Mouse (Mus musculus) brain, adult 2 months (tissue): Measurements from ENCODE around the gene P2ry4.
A peak's percentile ranks its signal among the peaks of the same experiment; 100 is the strongest.

Experiments used
- DNase-seq: peaks from one replicate; pipeline ENCODE4 v3.0.0; 2011; ENCODE audit warnings: low read depth, low spot score

Gene P2ry4

DNA sequence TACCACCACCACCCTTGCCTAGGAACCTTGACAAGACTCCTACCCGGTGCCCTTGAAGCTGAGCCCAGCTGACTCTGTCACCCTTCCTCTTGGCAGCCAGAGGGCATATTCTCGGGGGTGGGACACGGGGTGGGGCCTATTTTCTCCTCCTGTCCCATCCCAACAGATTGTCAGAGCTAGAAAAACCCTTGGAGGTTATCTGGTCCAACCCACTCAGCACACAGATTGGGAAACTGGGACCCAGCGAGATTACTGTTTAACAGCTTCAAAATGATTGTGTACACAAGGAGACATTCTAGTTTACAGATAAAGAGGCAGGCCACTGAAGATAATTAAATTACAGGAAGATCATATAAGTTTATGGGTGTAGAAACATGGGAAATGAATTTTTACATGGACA, at the start of gene P2ry4:
Gene P2ry4 (minus strand): TSS at position 79 of the 400 bp plus-strand sequence.
- no peak for DNase-seq

DNA sequence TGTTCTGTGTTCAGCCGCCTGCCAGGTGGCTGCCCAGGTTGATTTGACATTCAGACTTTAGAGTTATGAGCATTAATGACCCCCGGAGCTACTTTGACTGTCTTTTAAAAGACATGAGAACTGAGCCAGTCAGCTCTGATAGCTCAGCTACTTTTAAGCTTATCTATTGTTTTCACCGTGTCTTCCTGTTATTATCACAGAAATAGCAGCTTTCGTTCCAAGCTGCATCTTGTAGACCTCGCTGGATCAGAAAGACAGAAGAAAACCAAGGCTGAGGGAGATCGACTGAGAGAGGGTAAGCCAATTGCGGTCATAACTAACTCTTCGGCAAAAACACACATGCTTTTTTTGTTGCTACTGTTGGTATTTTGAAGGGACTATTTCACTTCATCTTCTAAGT, 43.8 kb upstream of the P2ry4 start:
- no peak for DNase-seq

DNA sequence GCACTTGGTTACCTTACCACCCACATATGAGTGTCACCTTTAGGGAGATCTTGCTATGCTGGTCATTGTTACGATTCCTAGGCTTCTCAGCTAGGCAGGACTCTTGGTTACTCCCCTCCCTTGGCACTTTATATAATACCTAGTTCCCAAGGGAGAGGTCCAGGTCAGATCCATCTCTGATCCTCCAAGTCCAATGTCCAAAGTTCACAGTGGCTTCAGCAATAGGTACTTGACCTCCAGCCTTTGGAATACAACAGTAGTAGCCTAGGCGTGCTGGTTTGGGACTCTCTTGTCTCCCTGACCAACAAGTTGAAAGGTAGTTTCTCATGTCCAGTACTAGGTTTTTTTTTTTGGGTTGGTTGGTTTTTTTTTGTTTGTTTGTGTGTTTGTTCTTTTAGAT, 34.4 kb upstream of the P2ry4 start:
- no peak for DNase-seq

DNA sequence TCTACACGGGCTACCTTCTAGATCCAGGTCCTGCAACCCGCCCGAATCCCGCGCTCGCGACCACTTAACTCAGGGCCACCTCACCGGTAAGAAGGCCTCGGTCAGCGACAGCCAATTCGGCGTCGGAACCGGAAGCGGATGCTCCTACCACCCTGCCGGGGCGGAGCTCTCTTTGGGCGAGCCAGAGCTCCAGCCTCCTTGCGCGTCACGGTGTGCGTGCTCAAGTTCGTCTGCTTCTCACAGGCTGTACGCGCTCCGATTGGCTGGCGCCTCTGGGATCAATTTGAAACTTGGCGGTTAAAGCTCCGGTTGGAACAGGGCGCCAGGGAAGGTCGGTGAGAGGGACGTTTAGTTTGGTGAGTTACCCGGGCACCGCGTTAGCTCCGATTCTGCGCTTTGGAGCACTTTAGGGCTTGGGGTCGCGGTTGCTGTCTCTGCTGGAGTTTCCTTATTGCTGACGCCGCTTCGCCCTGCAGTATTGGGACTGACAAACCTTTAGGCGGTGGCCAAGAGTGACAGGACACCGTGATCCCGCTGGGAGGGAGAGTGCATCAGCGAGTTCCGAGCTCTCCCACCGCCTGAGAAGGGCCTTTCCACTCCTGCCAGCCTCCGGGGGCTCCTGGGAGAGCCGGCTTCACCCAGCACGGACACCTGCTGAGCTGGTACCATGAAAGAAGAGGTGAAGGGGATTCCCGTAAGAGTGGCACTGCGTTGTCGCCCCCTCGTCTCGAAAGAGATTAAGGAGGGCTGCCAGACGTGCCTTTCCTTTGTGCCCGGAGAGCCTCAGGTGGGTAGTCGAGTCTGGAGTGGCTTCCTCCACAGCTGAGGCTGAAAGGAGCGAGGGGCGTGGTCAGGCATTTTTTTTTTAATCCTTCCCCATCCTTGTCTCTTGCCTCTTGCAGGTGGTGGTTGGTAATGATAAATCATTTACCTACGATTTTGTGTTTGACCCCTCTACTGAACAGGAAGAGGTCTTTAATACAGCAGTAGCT, 31.4 kb upstream of the P2ry4 start, which contains the start of gene Pdzd11:
Gene Pdzd11 (minus strand): TSS at position 767 of the 992 bp plus-strand sequence.
- DNase-seq = peak; percentile 98

DNA sequence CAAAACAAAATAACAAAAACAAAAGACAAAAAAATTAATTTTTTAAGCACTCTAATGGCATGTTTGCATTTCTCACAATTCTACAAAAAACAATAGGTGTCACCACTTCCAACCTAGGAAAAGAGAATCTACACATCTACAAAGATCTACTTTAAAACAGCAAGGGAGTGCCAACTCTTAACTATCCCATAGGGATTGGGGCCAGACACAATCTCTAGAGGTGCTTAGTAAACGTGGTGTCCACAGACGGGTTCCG, 30.8 kb upstream of the P2ry4 start, which contains the start of gene Kif4:
Gene Kif4 (plus strand): TSS at position 192 of the 256 bp plus-strand sequence.
- DNase-seq = no peak

DNA sequence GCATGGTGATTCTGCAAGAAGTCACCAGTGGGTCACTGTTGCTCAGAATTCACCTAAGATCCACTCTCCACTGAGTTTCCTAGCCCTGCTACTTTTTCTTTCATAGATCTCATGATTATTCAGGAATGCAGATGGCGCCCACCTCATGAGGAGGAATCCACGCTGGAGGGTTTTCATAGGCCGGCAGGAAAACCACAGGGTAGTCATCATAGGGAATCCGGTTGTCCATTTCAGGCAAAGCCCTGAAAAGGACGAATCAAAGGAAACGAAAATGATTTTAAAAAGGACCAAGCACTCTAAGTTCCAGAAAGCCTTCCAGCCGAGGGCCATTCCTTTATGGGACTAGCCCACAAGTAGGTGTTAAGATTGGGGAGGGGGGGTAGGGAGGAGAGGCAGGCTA, 30.5 kb upstream of the P2ry4 start:
- DNase-seq = peak; percentile 6

DNA sequence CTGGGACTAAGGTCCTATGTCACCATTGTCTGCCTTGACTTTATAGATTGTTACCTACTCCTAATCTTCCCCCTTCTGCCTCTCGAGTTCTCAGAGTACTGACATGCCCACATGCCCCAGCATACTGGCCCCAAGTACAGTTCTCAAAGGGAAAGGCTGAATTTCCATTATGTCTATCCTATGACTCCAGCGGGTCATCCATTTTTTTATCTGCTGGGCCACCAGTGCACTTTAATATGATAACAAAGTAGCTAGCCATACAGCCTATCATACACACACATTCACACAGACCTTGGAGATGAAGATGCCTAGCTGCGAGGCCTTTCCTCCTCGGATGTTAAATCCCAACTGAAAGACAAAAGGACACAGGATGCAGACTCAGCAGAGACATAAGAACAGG, 29.6 kb upstream of the P2ry4 start:
- DNase-seq = no peak

DNA sequence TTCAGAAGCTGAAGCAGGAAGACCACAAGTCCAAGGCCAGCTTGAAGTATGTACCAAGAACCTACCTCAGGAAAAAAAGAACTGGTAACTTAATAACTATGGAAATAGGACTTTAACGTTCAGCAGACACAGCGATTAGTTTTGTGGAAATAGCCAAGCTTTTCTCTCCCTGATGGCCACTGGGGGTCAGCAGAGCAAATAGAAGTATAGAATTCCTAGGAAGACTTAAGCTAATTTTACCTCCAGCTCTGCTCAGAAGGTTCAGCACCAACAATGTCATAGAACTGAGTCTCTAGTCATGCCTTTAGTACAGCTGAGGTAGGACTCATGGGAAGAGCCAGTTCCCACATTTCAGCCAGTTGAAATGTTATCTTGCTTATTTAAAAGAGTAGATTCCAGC, 26.7 kb upstream of the P2ry4 start:
- DNase-seq = peak; percentile 37

DNA sequence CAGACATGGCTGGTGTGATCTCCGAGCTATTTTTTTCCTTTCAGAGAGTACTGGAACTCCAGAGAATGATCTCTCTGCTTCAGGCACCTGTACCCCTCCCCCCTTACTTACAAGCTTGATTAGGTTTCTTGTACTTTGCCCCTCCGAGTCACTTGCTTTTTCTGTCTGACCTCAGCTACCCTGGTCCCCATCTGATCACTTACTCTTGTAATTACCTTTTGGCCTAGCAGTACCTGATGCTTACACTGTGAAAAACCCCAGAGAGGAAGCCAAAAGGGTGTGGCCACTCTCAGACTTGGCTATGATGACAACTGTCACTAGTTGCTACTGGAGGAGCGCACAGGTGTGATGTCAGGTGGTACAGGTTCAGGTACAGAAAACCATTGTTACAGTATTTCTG, 23.8 kb upstream of the P2ry4 start:
- DNase-seq = no peak

DNA sequence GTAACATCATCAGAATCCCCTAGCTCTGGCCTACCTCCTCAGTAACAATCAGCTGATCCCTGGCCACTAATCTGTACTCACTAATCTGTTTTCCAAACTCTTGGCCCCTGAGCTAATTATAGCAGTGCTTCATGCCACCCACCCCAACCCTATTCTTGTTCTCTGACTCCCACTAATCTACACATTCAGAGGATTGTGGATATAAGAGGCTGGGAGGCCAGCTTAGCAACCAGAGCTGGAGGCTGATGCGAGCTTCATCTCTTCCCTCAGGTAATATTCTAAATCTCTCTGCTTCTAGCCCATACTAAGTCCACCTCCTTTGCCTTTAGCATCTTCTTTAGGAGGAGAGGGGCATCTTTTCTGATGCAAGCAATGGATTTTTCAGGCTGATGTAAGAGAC, 10.6 kb upstream of the P2ry4 start, which contains the start of gene Arr3:
Gene Arr3 (plus strand): TSS at position 184 of the 400 bp plus-strand sequence.
- DNase-seq = peak; percentile 46

DNA sequence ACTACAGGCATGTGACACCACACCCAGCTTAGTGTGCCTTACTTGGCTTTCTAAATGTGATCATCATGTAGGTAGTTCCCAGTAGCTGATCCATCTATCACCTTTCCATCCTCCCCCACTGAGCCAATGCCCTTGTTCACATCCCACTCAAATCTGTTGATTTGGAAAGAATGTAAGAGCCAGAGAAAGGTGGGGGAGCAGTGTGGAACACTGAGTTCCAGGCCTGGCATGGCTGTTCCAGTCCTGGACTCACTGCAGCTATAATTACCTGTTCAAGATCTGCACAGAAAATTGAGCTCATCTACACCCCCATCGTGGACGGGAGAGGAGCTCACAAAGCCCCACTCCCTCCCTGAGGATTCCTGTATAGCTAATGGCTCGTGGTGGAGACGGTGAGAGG, 5.1 kb upstream of the P2ry4 start:
- peak; percentile 75 for DNase-seq

DNA sequence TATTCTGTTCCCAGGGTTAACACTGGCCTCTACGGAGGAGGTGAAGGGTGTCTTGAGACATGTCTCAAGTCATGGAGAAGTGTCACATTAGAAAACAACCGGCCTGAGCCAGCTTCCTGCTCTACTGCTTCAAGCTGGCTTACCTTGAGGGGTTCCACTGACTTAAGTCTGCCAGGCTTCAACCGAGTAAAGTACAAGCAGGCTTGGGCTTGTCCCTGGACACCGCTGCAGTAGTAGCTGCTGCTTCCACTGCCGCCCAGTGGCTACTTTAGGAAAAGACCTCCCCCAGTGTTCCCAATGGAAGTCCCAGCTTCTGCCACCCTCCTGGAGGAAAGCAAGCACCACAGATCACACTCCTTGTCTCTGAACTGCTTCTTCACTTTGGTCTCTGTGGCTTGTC, 2.8 kb upstream of the P2ry4 start:
- DNase-seq = peak; percentile 70

DNA sequence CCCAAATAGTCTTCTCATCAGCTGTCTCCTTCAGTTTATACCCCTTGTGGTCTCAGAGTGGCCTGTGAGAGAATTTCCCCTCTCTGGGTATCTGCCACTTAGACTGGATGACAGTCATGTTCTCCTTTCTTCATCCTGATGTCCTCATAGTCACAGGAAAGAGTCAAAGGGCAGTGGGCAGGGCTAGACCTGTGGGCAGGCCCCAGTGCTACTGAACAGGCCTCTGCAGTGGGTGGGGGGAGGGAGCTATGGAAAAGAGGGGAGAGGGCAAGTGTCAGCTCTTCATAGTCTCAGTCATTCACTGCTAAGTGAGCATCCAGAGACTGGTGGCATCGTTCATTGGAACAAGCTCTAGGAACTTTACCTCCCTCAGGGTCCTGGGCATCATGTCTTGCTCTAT, 22.7 kb downstream of the P2ry4 start, which contains the start of gene Awat1:
Gene Awat1 (plus strand): TSS at position 301 of the 400 bp plus-strand sequence.
- no peak for DNase-seq

DNA sequence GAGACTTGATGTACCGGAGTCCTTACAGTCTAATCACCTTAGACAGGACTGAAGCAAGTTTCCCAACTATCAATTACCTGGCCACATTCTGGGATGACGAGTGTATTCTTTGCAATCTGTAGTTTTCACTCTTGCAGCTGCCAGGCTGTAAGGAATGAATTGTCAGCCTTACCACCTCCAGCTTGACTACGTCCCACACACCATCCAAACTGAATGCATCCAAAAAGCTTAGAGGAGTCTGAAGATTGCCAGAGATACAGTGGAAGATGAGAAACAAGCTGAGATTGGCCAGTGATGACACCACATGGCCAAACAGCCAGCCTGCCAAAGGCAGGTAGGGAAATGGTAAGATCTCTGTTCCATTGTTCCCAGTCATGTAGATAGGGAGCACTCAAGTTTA, 29.0 kb downstream of the P2ry4 start:
- DNase-seq = peak; percentile 55

DNA sequence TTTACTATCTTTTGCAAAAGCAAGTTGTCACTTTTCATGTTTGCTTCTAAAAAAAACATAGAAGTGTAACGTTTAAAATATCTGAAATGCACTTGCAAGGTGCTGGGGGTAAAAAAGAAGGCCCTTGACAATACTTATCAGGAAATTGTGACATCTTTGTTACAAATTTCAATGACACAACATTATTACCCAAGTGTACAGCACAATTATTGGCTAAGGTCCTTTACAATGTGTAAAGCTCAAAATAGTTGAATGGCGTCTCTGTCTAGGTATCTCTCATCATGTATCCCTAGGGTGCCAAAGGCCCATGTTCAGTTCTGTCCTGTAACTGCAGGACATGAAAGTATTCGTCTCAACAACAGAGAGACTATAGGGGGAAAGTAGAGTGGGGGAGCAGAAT, 38.6 kb downstream of the P2ry4 start:
- DNase-seq = no peak
